Comparison of ENCODE assay signal across 8 mouse cellular contexts in genomic region chr13:55327169-55327568, GRCm38 (mm10). TPM values are rescaled to one million over a fixed set of nuclear protein-coding genes. Genes with fewer than 3 reads are reported as not detected.
DNase-seq lines count a peak whose midpoint lies in the region; ATAC-seq and TF ChIP-seq lines count a peak whose summit lies in the region.

No protein-coding gene starts in this region.

- H3K27me3 ChIP-seq in kidney, embryonic 16.5 days (ENCODE audit: insufficient read depth, low read length) = no peaks in the 10 kb centered on the region
- no peaks in the 10 kb centered on the region for H3K27me3 ChIP-seq in forebrain, embryonic 15.5 days
- no peaks in the 10 kb centered on the region for H3K27me3 ChIP-seq in midbrain, embryonic 13.5 days
- no peaks in the 10 kb centered on the region for H3K27me3 ChIP-seq in thymus, adult 2 months (ENCODE audit: control insufficient read depth, insufficient read depth, low read length)

- no peaks in the 10 kb centered on the region for H3K9me3 ChIP-seq in kidney, embryonic 16.5 days (ENCODE audit: low read length)
- H3K9me3 ChIP-seq in forebrain, embryonic 15.5 days = no peaks in the 10 kb centered on the region
- no peaks in the 10 kb centered on the region for H3K9me3 ChIP-seq in midbrain, embryonic 13.5 days

- H3K36me3 ChIP-seq in kidney, embryonic 16.5 days (ENCODE audit: insufficient read depth, low read length) = peaks cover 30% of the 10 kb centered on the region
- peaks cover 23% of the 10 kb centered on the region for H3K36me3 ChIP-seq in forebrain, embryonic 15.5 days
- H3K36me3 ChIP-seq in midbrain, embryonic 13.5 days = peaks cover 31% of the 10 kb centered on the region
- H3K36me3 ChIP-seq in thymus, adult 2 months (ENCODE audit: control insufficient read depth, insufficient read depth, low read length) = peaks cover 24% of the 10 kb centered on the region

- no peak for TF ChIP-seq POLR2A in thymus, adult 2 months (IDR thresholded peaks at IDR 0.05; ENCODE audit: control insufficient read depth, extremely low read depth, insufficient read depth, low read length, poor library complexity)

- H3K4me1 ChIP-seq in kidney, embryonic 16.5 days (ENCODE audit: insufficient read depth, low read length) = peaks cover 57% of the 10 kb centered on the region
- H3K4me1 ChIP-seq in forebrain, embryonic 15.5 days = peaks cover 54% of the 10 kb centered on the region
- peaks cover 56% of the 10 kb centered on the region for H3K4me1 ChIP-seq in midbrain, embryonic 13.5 days (replicated peaks)
- peaks cover 40% of the 10 kb centered on the region for H3K4me1 ChIP-seq in thymus, adult 2 months (replicated peaks; ENCODE audit: control insufficient read depth, insufficient read depth, low read length)

- no peak overlapping the region for H3K9ac ChIP-seq in kidney, embryonic 16.5 days (replicated peaks; ENCODE audit: low read length)
- H3K9ac ChIP-seq in forebrain, embryonic 15.5 days (replicated peaks) = no peak overlapping the region
- H3K9ac ChIP-seq in midbrain, embryonic 13.5 days (replicated peaks) = 0 out of 2 replicates have a peak overlapping the region, but pooled peaks have one; percentile 19

- no peak for ATAC-seq in kidney, embryonic 16.5 days (ENCODE audit: low FRiP score, low TSS enrichment)
- ATAC-seq in forebrain, embryonic 15.5 days (replicated peaks) = peak; percentile 15; the same call in 1 of the 2 replicates
- no peak for ATAC-seq in midbrain, embryonic 13.5 days

- H3K4me2 ChIP-seq in kidney, embryonic 16.5 days (replicated peaks; ENCODE audit: low read depth, low read length) = no peak overlapping the region
- H3K4me2 ChIP-seq in forebrain, embryonic 15.5 days (replicated peaks) = peak overlapping the region; percentile 8; the same call in 1 of the 2 replicates
- H3K4me2 ChIP-seq in midbrain, embryonic 13.5 days (replicated peaks) = peak overlapping the region; percentile 88

- TF ChIP-seq CTCF in thymus, adult 2 months (IDR thresholded peaks at IDR 0.05; ENCODE audit: borderline replicate concordance, control insufficient read depth, extremely low read depth, insufficient read depth, low read length, poor library complexity) = no peak

- H3K4me3 ChIP-seq in kidney, embryonic 16.5 days (ENCODE audit: low read length) = no peak overlapping the region
- no peak overlapping the region for H3K4me3 ChIP-seq in forebrain, embryonic 15.5 days
- H3K4me3 ChIP-seq in midbrain, embryonic 13.5 days (replicated peaks) = no peak overlapping the region; the same call in 1 of the 2 replicates
- H3K4me3 ChIP-seq in thymus, adult 2 months (ENCODE audit: control insufficient read depth, insufficient read depth, low read length) = no peak overlapping the region

- 49% methylated on average over 4 of the region's 4 CpGs for WGBS in kidney, embryonic 16.5 days
- 70% methylated on average over 4 of the region's 4 CpGs for WGBS in forebrain, embryonic 15.5 days
- 64% methylated on average over 4 of the region's 4 CpGs for WGBS in midbrain, embryonic 13.5 days
- WGBS in thymus, adult 2 months = 90% methylated on average over 4 of the region's 4 CpGs

- no peak for DNase-seq in kidney, adult 11 months
- peak; percentile 29 for DNase-seq in R1 (ENCODE audit: low read depth, low spot score)
- DNase-seq in thymus, adult 2 months = no peak
- no peak for DNase-seq in spleen, postnatal 10 days (ENCODE audit: low spot score in 2 of 2)
- DNase-seq in adrenal gland, adult 8-10 months = no peak

- peak overlapping the region; percentile 13; the same call in 1 of the 2 replicates for H3K27ac ChIP-seq in kidney, embryonic 16.5 days (ENCODE audit: low read length)
- H3K27ac ChIP-seq in forebrain, embryonic 15.5 days (replicated peaks) = peak overlapping the region; percentile 65
- H3K27ac ChIP-seq in midbrain, embryonic 13.5 days = 0 out of 2 replicates have a peak overlapping the region, but pooled peaks have one; percentile 19
- H3K27ac ChIP-seq in thymus, adult 2 months (ENCODE audit: control insufficient read depth, insufficient read depth, low read length) = no peak overlapping the region

RNA-seq across cellular contexts. Expression of gene Mxd3, which starts 2.5 kb away (rescaled TPM):
- 33.5 and 37.6 TPM in 2 replicates for polyA plus RNA-seq in kidney, embryonic 16.5 days (2015; fragmentation: Nextera tagmentation; extraction: Ambion mirVana)
- 28.9 and 30.0 TPM in 2 replicates for polyA plus RNA-seq in forebrain, embryonic 15.5 days (2015; fragmentation: Nextera tagmentation; extraction: Ambion mirVana)
- 18.4 and 19.9 TPM in 2 replicates for polyA plus RNA-seq in midbrain, embryonic 13.5 days (2015; fragmentation: Nextera tagmentation; extraction: Ambion mirVana)
- 122 and 153 TPM in 2 replicates for polyA plus RNA-seq in thymus, adult 2 months (2012; rRNA removed)
- 1 to 10 TPM in 2 of 4 experiments, under 1 TPM in 2; 0.30 to 1.9 (median 1.1) TPM for total RNA-seq in adrenal gland, adult 8-10 months (2022)

RNA-seq across cellular contexts. Expression of gene Rab24, which starts 5.4 kb away (rescaled TPM):
- 91.5 and 95.5 TPM in 2 replicates for polyA plus RNA-seq in kidney, embryonic 16.5 days (2015; fragmentation: Nextera tagmentation; extraction: Ambion mirVana)
- polyA plus RNA-seq in forebrain, embryonic 15.5 days (2015; fragmentation: Nextera tagmentation; extraction: Ambion mirVana) = 114 and 118 TPM in 2 replicates
- 99.5 and 108 TPM in 2 replicates for polyA plus RNA-seq in midbrain, embryonic 13.5 days (2015; fragmentation: Nextera tagmentation; extraction: Ambion mirVana)
- 112 and 119 TPM in 2 replicates for polyA plus RNA-seq in thymus, adult 2 months (2012; rRNA removed)
- 100 to 1,000 TPM in 1 of 4 experiments, 10 to 100 TPM in 3; 62.0 to 102 (median 88.6) TPM for total RNA-seq in adrenal gland, adult 8-10 months (2022)

RNA-seq across cellular contexts. Expression of gene Prelid1, which starts 6.9 kb away (rescaled TPM):
- polyA plus RNA-seq in kidney, embryonic 16.5 days (2015; fragmentation: Nextera tagmentation; extraction: Ambion mirVana) = 511 and 518 TPM in 2 replicates
- 303 and 314 TPM in 2 replicates for polyA plus RNA-seq in forebrain, embryonic 15.5 days (2015; fragmentation: Nextera tagmentation; extraction: Ambion mirVana)
- polyA plus RNA-seq in midbrain, embryonic 13.5 days (2015; fragmentation: Nextera tagmentation; extraction: Ambion mirVana) = 308 and 310 TPM in 2 replicates
- polyA plus RNA-seq in thymus, adult 2 months (2012; rRNA removed) = 493 and 534 TPM in 2 replicates
- 100 to 1,000 TPM; 146 to 172 (median 162) TPM for total RNA-seq in adrenal gland, adult 8-10 months (2022)

RNA-seq across cellular contexts. Expression of gene Lman2, which starts 35.4 kb away (rescaled TPM):
- 127 and 131 TPM in 2 replicates for polyA plus RNA-seq in kidney, embryonic 16.5 days (2015; fragmentation: Nextera tagmentation; extraction: Ambion mirVana)
- polyA plus RNA-seq in forebrain, embryonic 15.5 days (2015; fragmentation: Nextera tagmentation; extraction: Ambion mirVana) = 56.7 and 58.0 TPM in 2 replicates
- polyA plus RNA-seq in midbrain, embryonic 13.5 days (2015; fragmentation: Nextera tagmentation; extraction: Ambion mirVana) = 61.6 and 62.6 TPM in 2 replicates
- polyA plus RNA-seq in thymus, adult 2 months (2012; rRNA removed) = 134 and 139 TPM in 2 replicates
- total RNA-seq in adrenal gland, adult 8-10 months (2022) = 100 to 1,000 TPM; 112 to 127 (median 118) TPM

RNA-seq across cellular contexts. Expression of gene Rgs14, which starts 42.4 kb away (rescaled TPM):
- polyA plus RNA-seq in kidney, embryonic 16.5 days (2015; fragmentation: Nextera tagmentation; extraction: Ambion mirVana) = 1.1 and 1.3 TPM in 2 replicates
- 0.37 and 0.81 TPM in 2 replicates for polyA plus RNA-seq in forebrain, embryonic 15.5 days (2015; fragmentation: Nextera tagmentation; extraction: Ambion mirVana)
- 0.14 and 0.39 TPM in 2 replicates for polyA plus RNA-seq in midbrain, embryonic 13.5 days (2015; fragmentation: Nextera tagmentation; extraction: Ambion mirVana)
- 179 and 220 TPM in 2 replicates for polyA plus RNA-seq in thymus, adult 2 months (2012; rRNA removed)
- total RNA-seq in adrenal gland, adult 8-10 months (2022) = 1 to 10 TPM in 1 of 4 experiments, under 1 TPM in 3; 0.45 to 1.8 (median 0.88) TPM
